Mouse (Mus musculus) c-Kit-positive CD71-negative TER-119-negative erythroid progenitor cells, embryonic 14.5 days (primary cell): ENCODE measurements at regions not wholly inside any gene's neighbourhood (a gene's known extent, or its start where the extent isn't known, plus 50 kb on each side); places are given as distances from the start of the nearest gene placed in this dataset.

ENCODE experiments used
- DNase-seq: peaks from one replicate; pipeline ENCODE4 v3.0.0-alpha.2; 2013; ENCODE audit warnings: low read depth

DNA sequence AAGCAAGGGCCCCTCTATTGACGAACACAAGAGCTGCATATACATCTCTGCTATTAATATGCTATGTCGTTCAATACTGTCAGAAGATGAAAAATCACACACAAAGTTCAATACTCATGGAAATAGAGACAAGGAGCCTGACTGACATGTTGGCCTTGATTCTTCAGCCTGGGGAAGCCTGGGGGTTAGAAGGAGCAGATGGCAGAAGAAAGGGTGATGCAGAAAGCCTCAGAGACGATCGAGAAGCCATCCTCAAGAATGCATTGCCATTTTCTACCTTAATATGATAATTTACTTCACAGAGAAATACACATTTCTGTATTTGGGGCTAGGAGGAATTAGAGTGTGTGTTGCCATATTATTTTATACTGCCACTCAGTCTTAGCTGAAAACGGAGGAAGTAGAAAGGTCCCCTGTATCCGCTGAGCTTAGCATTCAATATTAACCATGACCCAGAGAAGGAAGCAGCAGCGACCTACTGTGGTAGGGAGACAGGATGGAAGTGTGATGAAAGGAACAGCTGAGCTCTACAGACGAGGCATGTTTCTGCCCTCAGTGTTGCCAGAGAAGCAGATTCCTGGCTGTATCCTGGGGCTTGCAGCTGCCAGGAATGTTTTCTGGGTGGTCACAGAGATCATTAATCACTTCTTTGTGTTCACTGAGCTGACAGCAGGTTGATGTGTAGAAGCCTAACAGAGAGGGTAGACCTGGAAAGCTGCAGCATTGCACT, 105.2 kb downstream of the Lrig3 start:
- DNase-seq, result no peak

DNA sequence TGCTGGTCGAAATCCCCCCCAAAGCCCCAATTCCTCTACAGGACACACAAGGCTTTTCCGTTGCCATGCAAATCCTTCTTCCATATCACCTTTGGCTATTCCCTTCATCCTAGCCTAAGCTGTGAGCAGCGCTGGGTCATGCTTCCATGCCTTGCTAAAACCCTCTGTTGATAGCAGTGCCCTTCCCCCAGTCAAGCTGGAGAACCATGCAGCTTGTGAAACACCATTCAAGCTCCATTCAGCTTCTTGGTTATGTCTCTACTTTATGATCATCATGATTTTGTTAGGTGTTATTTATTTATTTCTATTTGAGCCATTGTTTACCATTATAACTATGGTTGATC, 105.7 kb downstream of the Lrig3 start:
- no peak for DNase-seq

GRCm38 (mm10) chr10:126077313-126077966, 111.5 kb downstream of the Lrig3 start:
- DNase-seq, result no peak

GRCm38 (mm10) chr10:126082576-126082975, 116.6 kb downstream of the Lrig3 start:
- DNase-seq, result no peak

- DNase-seq, result peak; percentile 9
Observed at GRCm38 (mm10) chr10:126086684-126087083, 120.7 kb downstream of the Lrig3 start.

DNA sequence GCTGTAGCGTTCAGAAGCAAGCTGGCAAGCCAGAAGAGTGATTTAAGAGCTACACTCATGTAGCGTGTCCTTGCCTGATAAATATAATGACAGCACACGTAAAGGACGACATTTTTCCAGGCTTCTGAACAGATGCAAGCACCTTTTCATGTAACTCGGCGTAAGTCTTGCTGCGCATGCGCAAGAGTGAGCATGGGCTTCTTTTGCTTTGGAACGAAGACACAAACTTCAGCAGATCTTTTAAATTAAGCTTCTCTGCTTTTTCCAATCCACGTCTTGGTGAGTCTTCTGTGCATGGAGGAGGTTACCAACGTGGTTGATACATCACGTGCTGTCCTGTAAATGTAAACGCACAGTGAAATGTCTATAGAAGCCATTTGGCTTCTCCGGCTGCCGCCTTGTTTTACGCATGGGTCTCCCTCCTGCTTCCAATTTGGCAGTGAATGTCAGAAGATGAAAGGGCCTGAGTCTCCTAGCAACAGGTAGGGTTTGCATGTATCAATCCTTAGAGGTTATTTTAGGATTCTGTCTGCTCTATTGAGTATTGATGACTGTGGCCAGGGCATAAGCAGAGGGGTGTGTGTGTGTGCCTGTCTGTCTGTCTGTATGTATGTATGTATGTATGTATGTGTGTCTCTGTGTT, 128.4 kb downstream of the Lrig3 start:
- DNase-seq, result no peak

DNA sequence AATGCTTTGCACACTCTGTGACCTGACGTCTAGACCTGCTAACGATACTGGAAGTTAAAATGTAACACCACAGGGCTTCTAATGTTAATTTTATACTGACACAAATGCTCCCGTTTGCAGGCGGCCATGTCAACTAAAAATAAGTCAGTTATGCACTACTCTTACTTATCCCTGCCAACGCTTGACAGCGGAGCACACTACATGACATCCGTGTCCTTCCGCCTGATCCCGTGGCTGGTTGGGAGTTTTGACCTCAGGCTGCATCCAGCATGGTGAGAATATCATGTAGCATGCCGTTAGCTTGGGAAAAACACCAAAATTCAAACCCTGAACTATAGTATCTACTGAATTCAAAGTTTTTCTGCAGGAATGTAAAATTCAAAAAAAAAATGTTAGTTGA, 131.9 kb downstream of the Lrig3 start:
- no peak for DNase-seq

DNA sequence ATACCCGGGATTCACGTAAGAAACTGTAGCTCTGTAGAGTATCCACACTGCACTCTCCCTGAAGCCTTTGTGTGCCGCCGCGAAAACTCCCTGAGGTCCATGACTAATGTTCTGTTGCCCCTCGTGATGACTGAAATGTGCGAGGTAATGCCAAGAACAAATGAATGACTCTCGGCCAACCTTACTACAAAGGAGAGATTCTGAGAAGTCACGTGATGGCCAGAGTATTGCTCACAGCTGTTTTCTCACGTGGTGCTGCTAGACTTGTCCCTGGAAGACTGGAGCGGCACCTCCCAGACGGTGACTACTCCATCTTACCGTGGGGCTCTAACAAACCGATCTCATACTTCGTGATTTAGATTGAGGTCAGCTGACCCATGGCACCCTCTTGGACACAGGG, 136.9 kb downstream of the Lrig3 start:
- no peak for DNase-seq

GRCm38 (mm10) chr10:126113106-126113505, 147.1 kb downstream of the Lrig3 start:
- DNase-seq, result no peak

GRCm38 (mm10) chr10:126115386-126115785, 149.4 kb downstream of the Lrig3 start:
- DNase-seq, result no peak

DNA sequence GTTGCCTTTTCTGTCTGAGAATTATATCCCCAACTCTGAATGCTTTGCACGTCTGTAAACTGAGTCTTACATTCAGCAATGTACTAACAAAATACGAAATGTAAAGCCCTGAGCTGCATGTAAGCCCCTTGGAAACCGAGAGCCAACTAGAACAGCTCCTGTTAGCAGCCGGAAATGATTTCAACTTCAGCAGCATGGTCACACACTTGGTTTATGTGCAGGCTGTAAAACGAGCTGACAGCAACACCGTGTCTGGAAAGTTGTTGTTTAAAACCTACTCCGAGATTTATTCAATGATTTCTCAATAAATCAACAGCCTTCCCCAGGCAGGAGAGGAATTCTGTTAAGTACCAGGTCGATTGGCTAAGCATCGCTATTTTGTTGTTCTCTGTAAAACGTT, 155.7 kb downstream of the Lrig3 start:
- DNase-seq, result no peak

DNA sequence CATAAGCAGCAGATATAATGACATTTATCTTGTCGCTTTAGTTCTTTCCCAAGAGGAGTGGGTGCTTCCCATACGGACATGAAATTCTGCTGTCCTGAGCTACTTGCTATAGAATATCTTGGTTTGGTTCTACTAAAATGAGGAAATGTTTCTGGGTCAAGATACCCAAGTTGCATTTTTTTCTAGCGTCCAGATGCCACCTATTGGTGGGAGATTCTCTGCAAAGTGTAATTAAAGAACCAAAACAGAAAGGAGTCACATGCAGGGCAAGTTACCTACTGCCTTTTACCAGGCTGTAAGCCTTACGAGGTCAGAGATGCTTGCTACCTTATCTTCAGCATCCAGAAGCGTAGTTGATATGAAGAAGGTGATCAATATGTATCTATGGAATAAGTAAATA, 156.5 kb downstream of the Lrig3 start:
- DNase-seq, result no peak

GRCm38 (mm10) chr10:126133188-126133587, 167.2 kb downstream of the Lrig3 start:
- no peak for DNase-seq

- DNase-seq, result no peak
Observed at GRCm38 (mm10) chr10:126133957-126134356, 168.0 kb downstream of the Lrig3 start.

GRCm38 (mm10) chr10:126138585-126138984, 172.6 kb downstream of the Lrig3 start:
- no peak for DNase-seq

DNA sequence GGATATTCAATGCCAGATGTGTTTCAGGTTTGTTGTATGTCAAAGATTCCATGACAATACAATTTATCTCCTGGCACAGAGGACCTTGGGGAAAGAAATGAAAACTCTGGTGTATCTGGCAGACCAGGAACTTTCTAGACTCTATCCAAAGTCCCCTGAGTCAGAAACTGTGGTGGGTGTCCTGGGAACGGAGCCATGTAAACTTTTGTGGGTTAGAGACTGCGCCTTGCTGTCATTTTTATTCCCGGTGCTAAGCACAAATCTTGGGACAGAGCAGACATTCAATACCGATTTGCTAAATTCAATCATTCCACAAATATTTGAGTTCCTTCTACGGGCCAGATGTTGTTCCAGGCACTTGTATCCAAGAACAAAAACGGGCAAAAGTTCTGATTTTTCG, 175.6 kb downstream of the Lrig3 start:
- no peak for DNase-seq

DNA sequence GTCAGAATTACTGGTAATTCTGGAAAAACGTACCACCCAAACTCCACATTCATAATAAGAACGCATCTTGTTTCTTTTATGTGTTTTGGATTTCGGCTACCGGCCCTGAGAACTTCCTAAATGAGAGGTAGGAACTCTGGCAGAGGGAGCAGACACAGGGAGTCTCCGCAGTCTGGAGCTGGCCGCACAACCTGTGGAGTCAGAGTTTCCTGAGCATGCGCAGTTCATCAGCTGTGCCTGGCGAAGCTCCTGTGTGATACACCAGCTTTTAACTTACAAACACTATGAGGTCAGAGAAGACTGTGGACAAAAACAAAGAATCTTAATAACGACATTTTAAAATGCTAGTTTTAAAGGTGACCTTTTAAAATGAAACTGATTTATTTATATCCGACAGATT, 177.9 kb downstream of the Lrig3 start:
- no peak for DNase-seq

GRCm38 (mm10) chr10:126144609-126145202, 178.7 kb downstream of the Lrig3 start:
- no peak for DNase-seq

DNA sequence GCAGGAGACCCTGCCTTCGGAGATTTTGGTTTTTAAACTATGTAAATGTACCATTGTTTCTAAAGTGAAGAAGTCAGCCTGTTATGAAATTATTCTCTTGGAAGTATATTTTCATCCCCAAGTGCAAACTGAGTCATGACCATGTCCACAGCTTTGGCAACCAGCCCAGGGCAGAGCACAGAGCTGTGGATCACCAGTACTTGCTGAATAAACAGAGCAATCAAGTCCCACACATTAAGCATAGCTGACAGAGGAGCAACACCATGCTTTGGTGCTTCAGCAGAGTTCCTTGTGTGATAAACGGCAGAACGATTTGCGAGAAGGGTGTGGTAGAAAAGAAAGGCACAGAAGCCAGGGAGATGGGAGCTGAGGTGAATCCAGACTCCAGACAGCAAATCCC, 191.3 kb downstream of the Lrig3 start:
- no peak for DNase-seq

- DNase-seq, result no peak
Observed at GRCm38 (mm10) chr10:126165215-126165614, 199.2 kb downstream of the Lrig3 start.

GRCm38 (mm10) chr10:126169095-126169873, 203.3 kb downstream of the Lrig3 start:
- no peak for DNase-seq

- DNase-seq, result no peak
Observed at GRCm38 (mm10) chr10:126169874-126170163, 203.9 kb downstream of the Lrig3 start.
